Mouse (Mus musculus): ENCODE data around the gene Rps13.

DNA sequence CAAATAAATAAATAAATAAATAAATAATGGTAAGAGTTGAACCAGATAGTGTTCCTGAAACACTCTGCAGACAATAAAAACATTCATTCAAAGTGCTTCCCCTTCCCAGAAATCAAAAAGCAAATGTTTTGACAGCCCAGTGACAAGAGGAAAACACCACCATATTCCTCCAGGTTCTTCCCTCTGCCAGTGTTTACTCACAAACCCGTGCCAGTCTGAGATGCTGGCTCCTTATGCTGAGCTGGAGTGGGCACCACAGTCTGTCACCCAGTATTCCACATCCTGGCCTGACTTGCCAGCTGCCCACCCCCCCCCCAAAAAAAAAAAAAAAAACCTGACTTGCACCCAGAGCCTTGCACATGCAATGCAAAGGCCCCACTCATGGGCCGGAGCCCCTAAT is 35.1 kb downstream of the Rps13 start:
- TF ChIP-seq CTCF (conservative IDR thresholded peaks at IDR 0.05; ENCODE audit: low read length) (no peak), POU5F1 (IDR thresholded peaks at IDR 0.05; ENCODE audit: borderline replicate concordance, low read length) (no peak)

Data from E14TG2a.4 (cell line).